Mouse (Mus musculus): ENCODE data around the gene Atp6v1a. TPM values are rescaled to one million over a fixed set of nuclear protein-coding genes. Genes with fewer than 3 reads are reported as not detected.

The Atp6v1a gene
- polyA plus RNA-seq, 2 experiments, result 32.9 to 64.4 TPM

- no peak overlapping the region for H3K9ac ChIP-seq (ENCODE audit: low read depth, low read length, severe bottlenecking)
- no peak overlapping the region for H3K4me2 ChIP-seq (replicated peaks; ENCODE audit: low read depth, low read length, severe bottlenecking)
- H3K4me1 ChIP-seq (ENCODE audit: control insufficient read depth, insufficient read depth, low read length), result no peaks in the 10 kb centered on the region; the same call in none of the 2 replicates
- no peak for DNase-seq (ENCODE audit: low spot score)
- H3K36me3 ChIP-seq (ENCODE audit: control insufficient read depth, insufficient read depth, low read length), result no peaks in the 10 kb centered on the region
- H3K4me3 ChIP-seq (replicated peaks; ENCODE audit: low read length), result no peak overlapping the region
- 89% methylated on average over 2 of the region's 2 CpGs for WGBS
- H3K27me3 ChIP-seq (ENCODE audit: control insufficient read depth, insufficient read depth, low read length), result no peaks in the 10 kb centered on the region
- no peak for TF ChIP-seq POLR2A (IDR thresholded peaks at IDR 0.05; ENCODE audit: borderline replicate concordance, extremely low read depth, insufficient read depth, insufficient read length)
- ATAC-seq (ENCODE audit: low FRiP score, low read depth), result no peak
- H3K27ac ChIP-seq (replicated peaks; ENCODE audit: low read depth, low read length), result no peak overlapping the region
- no peaks in the 10 kb centered on the region for H3K9me3 ChIP-seq (ENCODE audit: control insufficient read depth, low read length)
Observed at GRCm38 (mm10) chr16:44125436-44125835, 14.1 kb downstream of the Atp6v1a start.

GRCm38 (mm10) chr16:44124713-44125112 lies 14.8 kb downstream of the Atp6v1a start:
- H3K4me1 ChIP-seq (ENCODE audit: control insufficient read depth, insufficient read depth, low read length), result no peaks in the 10 kb centered on the region; the same call in none of the 2 replicates
- H3K9me3 ChIP-seq (ENCODE audit: control insufficient read depth, low read length), result no peaks in the 10 kb centered on the region
- 88% methylated on average over 1 of the region's 1 CpGs for WGBS
- no peak overlapping the region for H3K4me2 ChIP-seq (replicated peaks; ENCODE audit: low read depth, low read length, severe bottlenecking)
- H3K27ac ChIP-seq (replicated peaks; ENCODE audit: low read depth, low read length), result no peak overlapping the region
- no peaks in the 10 kb centered on the region for H3K27me3 ChIP-seq (ENCODE audit: control insufficient read depth, insufficient read depth, low read length)
- DNase-seq (ENCODE audit: low spot score) (no peak), ATAC-seq (ENCODE audit: low FRiP score, low read depth) (no peak)
- no peak overlapping the region for H3K4me3 ChIP-seq (replicated peaks; ENCODE audit: low read length)
- no peak for TF ChIP-seq POLR2A (IDR thresholded peaks at IDR 0.05; ENCODE audit: borderline replicate concordance, extremely low read depth, insufficient read depth, insufficient read length)
- no peaks in the 10 kb centered on the region for H3K36me3 ChIP-seq (ENCODE audit: control insufficient read depth, insufficient read depth, low read length)
- H3K9ac ChIP-seq (ENCODE audit: low read depth, low read length, severe bottlenecking), result no peak overlapping the region

- no peaks in the 10 kb centered on the region for H3K36me3 ChIP-seq (ENCODE audit: control insufficient read depth, insufficient read depth, low read length)
- H3K9ac ChIP-seq (ENCODE audit: low read depth, low read length, severe bottlenecking), result no peak overlapping the region
- H3K27ac ChIP-seq (replicated peaks; ENCODE audit: low read depth, low read length), result no peak overlapping the region
- DNase-seq (ENCODE audit: low spot score), result no peak
- no peak overlapping the region for H3K4me3 ChIP-seq (replicated peaks; ENCODE audit: low read length)
- no peaks in the 10 kb centered on the region; the same call in none of the 2 replicates for H3K4me1 ChIP-seq (ENCODE audit: control insufficient read depth, insufficient read depth, low read length)
- ATAC-seq (ENCODE audit: low FRiP score, low read depth), result no peak
- no peaks in the 10 kb centered on the region for H3K9me3 ChIP-seq (ENCODE audit: control insufficient read depth, low read length)
- 68% methylated on average over 2 of the region's 2 CpGs for WGBS
- H3K4me2 ChIP-seq (replicated peaks; ENCODE audit: low read depth, low read length, severe bottlenecking), result no peak overlapping the region
- H3K27me3 ChIP-seq (ENCODE audit: control insufficient read depth, insufficient read depth, low read length), result no peaks in the 10 kb centered on the region
- no peak for TF ChIP-seq POLR2A (IDR thresholded peaks at IDR 0.05; ENCODE audit: borderline replicate concordance, extremely low read depth, insufficient read depth, insufficient read length)
Observed at GRCm38 (mm10) chr16:44123786-44124185, 15.7 kb downstream of the Atp6v1a start.

DNA sequence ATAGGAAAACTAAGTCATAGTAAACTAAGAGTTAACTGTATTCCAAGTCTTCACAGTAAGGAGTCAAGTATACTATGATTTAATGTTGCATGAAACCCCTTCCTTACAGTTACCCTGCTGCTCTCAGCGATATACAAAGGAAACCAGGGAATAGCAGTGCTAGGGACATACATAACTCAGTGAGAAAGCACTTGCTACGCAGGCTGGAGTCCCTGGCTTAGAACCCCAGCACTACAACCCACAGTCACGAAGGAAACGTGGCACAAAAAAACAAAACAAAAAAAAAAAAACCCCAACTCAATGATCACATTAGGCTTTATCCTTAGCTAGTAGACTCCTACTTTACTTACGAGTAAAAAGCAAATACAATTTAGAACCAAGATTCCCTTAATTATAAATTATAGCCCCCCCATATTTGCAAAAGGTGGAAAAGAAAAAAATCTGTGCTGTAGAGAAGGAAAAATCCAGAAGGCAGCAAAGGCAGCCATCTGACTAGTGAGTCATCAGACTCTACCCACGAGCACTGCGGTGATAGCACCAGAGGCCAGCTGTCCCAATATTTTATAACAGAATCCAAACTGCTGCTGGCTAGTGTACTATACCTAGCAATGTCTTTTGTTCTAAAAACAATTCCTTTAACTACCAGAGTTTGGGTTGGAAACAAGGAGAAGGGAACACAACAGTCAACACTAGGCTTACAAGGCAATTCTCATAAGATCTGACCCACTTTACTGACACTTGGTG lies 16.4 kb downstream of the Atp6v1a start:
- ATAC-seq (ENCODE audit: low FRiP score, low read depth) (no peak), DNase-seq (ENCODE audit: low spot score) (no peak)
- no peak overlapping the region for H3K4me2 ChIP-seq (replicated peaks; ENCODE audit: low read depth, low read length, severe bottlenecking)
- H3K9ac ChIP-seq (ENCODE audit: low read depth, low read length, severe bottlenecking), result no peak overlapping the region
- 87% methylated on average over 7 of the region's 7 CpGs for WGBS
- H3K36me3 ChIP-seq (ENCODE audit: control insufficient read depth, insufficient read depth, low read length), result no peaks in the 10 kb centered on the region
- H3K9me3 ChIP-seq (ENCODE audit: control insufficient read depth, low read length), result no peaks in the 10 kb centered on the region
- no peaks in the 10 kb centered on the region; the same call in none of the 2 replicates for H3K4me1 ChIP-seq (ENCODE audit: control insufficient read depth, insufficient read depth, low read length)
- TF ChIP-seq POLR2A (IDR thresholded peaks at IDR 0.05; ENCODE audit: borderline replicate concordance, extremely low read depth, insufficient read depth, insufficient read length), result no peak
- H3K27ac ChIP-seq (replicated peaks; ENCODE audit: low read depth, low read length), result no peak overlapping the region
- no peaks in the 10 kb centered on the region for H3K27me3 ChIP-seq (ENCODE audit: control insufficient read depth, insufficient read depth, low read length)
- H3K4me3 ChIP-seq (replicated peaks; ENCODE audit: low read length), result no peak overlapping the region

DNA sequence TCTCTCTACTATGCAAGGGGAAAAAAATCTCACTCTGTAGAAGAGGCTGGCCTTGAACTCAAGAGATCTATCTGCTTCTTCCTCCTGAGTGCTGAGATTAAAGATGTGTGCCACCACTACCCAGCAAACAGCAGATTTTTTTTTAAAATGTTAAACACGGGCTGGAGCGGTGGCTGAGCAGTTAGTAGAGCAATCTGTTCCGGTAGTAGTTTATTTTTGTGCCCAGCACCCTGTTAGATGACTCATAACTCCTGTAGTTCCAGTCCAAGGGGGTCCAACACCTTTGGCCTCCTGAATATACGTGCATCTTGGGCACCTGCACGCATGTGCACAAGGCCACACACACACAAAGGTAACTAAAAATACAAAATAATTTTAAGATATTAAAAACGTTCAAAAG lies 16.9 kb downstream of the Atp6v1a start:
- DNase-seq (ENCODE audit: low spot score) (no peak), ATAC-seq (ENCODE audit: low FRiP score, low read depth) (no peak)
- H3K4me2 ChIP-seq (replicated peaks; ENCODE audit: low read depth, low read length, severe bottlenecking), result no peak overlapping the region
- H3K27ac ChIP-seq (replicated peaks; ENCODE audit: low read depth, low read length), result no peak overlapping the region
- no peak overlapping the region for H3K4me3 ChIP-seq (replicated peaks; ENCODE audit: low read length)
- H3K27me3 ChIP-seq (ENCODE audit: control insufficient read depth, insufficient read depth, low read length), result no peaks in the 10 kb centered on the region
- H3K36me3 ChIP-seq (ENCODE audit: control insufficient read depth, insufficient read depth, low read length), result no peaks in the 10 kb centered on the region
- 88% methylated on average over 6 of the region's 6 CpGs for WGBS
- no peaks in the 10 kb centered on the region; the same call in none of the 2 replicates for H3K4me1 ChIP-seq (ENCODE audit: control insufficient read depth, insufficient read depth, low read length)
- H3K9ac ChIP-seq (ENCODE audit: low read depth, low read length, severe bottlenecking), result no peak overlapping the region
- no peaks in the 10 kb centered on the region for H3K9me3 ChIP-seq (ENCODE audit: control insufficient read depth, low read length)
- TF ChIP-seq POLR2A (IDR thresholded peaks at IDR 0.05; ENCODE audit: borderline replicate concordance, extremely low read depth, insufficient read depth, insufficient read length), result no peak

Data from limb, embryonic 14.5 days (tissue).